Mouse (Mus musculus) Patski (cell line): ENCODE measurements at regions not wholly inside any gene's neighbourhood (a gene's known extent, or its start where the extent isn't known, plus 50 kb on each side); places are given as distances from the start of the nearest gene placed in this dataset.

Experiments
- ATAC-seq: fragments of 100-300 bp; one replicate; pipeline ENCODE4 v1.8.0; 2021
- CTCF ChIA-PET: fragments of 350-600 bp; sonication (Branson Sonifier 250); formaldehyde crosslinking; loops from one replicate; lab custom pipeline; 2022; ENCODE audit warnings: inconsistent platforms; lab: Charles Lee
- POLR2A ChIA-PET: fragments of 350-600 bp; sonication (Branson Sonifier 250); formaldehyde crosslinking; loops from one replicate; lab custom pipeline; 2022; ENCODE audit warnings: antibody characterized with exemption, inconsistent platforms; lab: Charles Lee
- DNase-seq: peaks from one replicate; pipeline ENCODE4 v3.0.0-alpha.2; 2011; ENCODE audit warnings: low read depth, low spot score
- H3K27me3 ChIP-seq: fragments of 371-371 bp; one replicate; pipeline ENCODE4 v1.5.1; 2021
- CTCF ChIP-seq: fragments of 100-300 bp; IDR thresholded peaks from one replicate; pipeline ENCODE4 v1.5.1; 2021
- in situ Hi-C: fragments of 300-500 bp; cut with MboI; formaldehyde crosslinking; loops from 3 replicates; pipeline ENCODE4 v1.11.1; 2018; ENCODE audit warnings: low pct_unique_long_range_greater_than_20kb, mixed read lengths

GRCm38 (mm10) chr5:73864138-73864761 is 204.0 kb downstream of the Usp46 start:
- CTCF ChIA-PET, result interaction anchor here (0.6 to 1.6 kb wide), 8 partner anchors 9 to 432 kb away, joined by 3 to 9 read pairs (median 3); no protein-coding TSS in a partner anchor
- ATAC-seq, result no peak
- in situ Hi-C loops, result no loop called here

GRCm38 (mm10) chr5:73872641-73873421 is 195.4 kb downstream of the Usp46 start:
- no peak for TF ChIP-seq CTCF
- peaks cover 7% of the 10 kb centered on the region for H3K27me3 ChIP-seq
- ChIA-PET POLR2A (interaction anchor here (0.6 to 0.7 kb wide), 2 partner anchors 9 to 328 kb away, joined by 3 read pairs; no protein-coding TSS in a partner anchor), CTCF (interaction anchor here (1.0 kb wide), 1 partner anchor 9 kb away, joined by 3 read pairs; no protein-coding TSS in a partner anchor)
- DNase-seq (no peak), ATAC-seq (no peak)
- in situ Hi-C loops, result no loop called here

More at GRCm38 (mm10) chr5:73864138-73864761, 204.0 kb downstream of the Usp46 start:
- peaks cover 16% of the 10 kb centered on the region for H3K27me3 ChIP-seq
- peak; percentile 72 for TF ChIP-seq CTCF
- POLR2A ChIA-PET, result interaction anchor here (1.3 kb wide), 1 partner anchor 8 kb away, joined by 3 read pairs; no protein-coding TSS in a partner anchor
- DNase-seq, result no peak

GRCm38 (mm10) chr5:73874770-73875169 is 193.5 kb downstream of the Usp46 start:
- H3K27me3 ChIP-seq, result no peaks in the 10 kb centered on the region
- CTCF ChIA-PET, result interaction anchor here (0.7 to 1.5 kb wide), 3 partner anchors 9 to 128 kb away, joined by 3 read pairs; no protein-coding TSS in a partner anchor
- no peak for TF ChIP-seq CTCF
- POLR2A ChIA-PET, result no interaction called here
- DNase-seq (no peak), ATAC-seq (no peak)
- in situ Hi-C loops, result no loop called here

- TF ChIP-seq CTCF, result no peak
- ChIA-PET POLR2A (no interaction called here), CTCF (no interaction called here)
- no peaks in the 10 kb centered on the region for H3K27me3 ChIP-seq
- in situ Hi-C loops, result no loop called here
- DNase-seq, result no peak
- no peak for ATAC-seq
Measured at GRCm38 (mm10) chr5:73875847-73876246, 192.4 kb downstream of the Usp46 start.

GRCm38 (mm10) chr5:73880936-73881335 is 187.3 kb downstream of the Usp46 start:
- DNase-seq, result no peak
- ATAC-seq, result no peak
- no peak for TF ChIP-seq CTCF
- ChIA-PET POLR2A (no interaction called here), CTCF (interaction anchor here (1.2 to 1.8 kb wide), 2 partner anchors 10 to 33 kb away, joined by 3 to 5 read pairs; no protein-coding TSS in a partner anchor)
- no peaks in the 10 kb centered on the region for H3K27me3 ChIP-seq
- in situ Hi-C loops, result no loop called here

- CTCF ChIA-PET, result interaction anchor here (1.2 to 1.8 kb wide), 2 partner anchors 21 to 34 kb away, joined by 3 to 8 read pairs; no protein-coding TSS in a partner anchor
- ATAC-seq, result no peak
Measured at GRCm38 (mm10) chr5:73881941-73882340, 186.3 kb downstream of the Usp46 start.

GRCm38 (mm10) chr5:73884998-73885397 is 183.2 kb downstream of the Usp46 start:
- ChIA-PET POLR2A (no interaction called here), CTCF (interaction anchor here (1.8 kb wide), 1 partner anchor 17 kb away, joined by 4 read pairs; no protein-coding TSS in a partner anchor)
- no peak for DNase-seq
- no peak for ATAC-seq
- in situ Hi-C loops, result no loop called here
- no peaks in the 10 kb centered on the region for H3K27me3 ChIP-seq
- TF ChIP-seq CTCF, result no peak

More at GRCm38 (mm10) chr5:73881941-73882340, 186.3 kb downstream of the Usp46 start:
- no peak for TF ChIP-seq CTCF
- no peaks in the 10 kb centered on the region for H3K27me3 ChIP-seq
- no peak for DNase-seq
- in situ Hi-C loops, result no loop called here
- POLR2A ChIA-PET, result interaction anchor here (0.7 kb wide), 1 partner anchor 22 kb away, joined by 3 read pairs; no protein-coding TSS in a partner anchor

GRCm38 (mm10) chr5:73885691-73886090 is 182.5 kb downstream of the Usp46 start:
- DNase-seq (no peak), ATAC-seq (peak; percentile 49)
- ChIA-PET POLR2A (no interaction called here), CTCF (interaction anchor here (0.9 to 1.8 kb wide), 2 partner anchors 16 to 274 kb away, joined by 4 read pairs; no protein-coding TSS in a partner anchor)
- no peaks in the 10 kb centered on the region for H3K27me3 ChIP-seq
- TF ChIP-seq CTCF, result no peak
- in situ Hi-C loops, result no loop called here

- in situ Hi-C loops, result no loop called here
- TF ChIP-seq CTCF, result no peak
- no peaks in the 10 kb centered on the region for H3K27me3 ChIP-seq
- ATAC-seq, result no peak
- CTCF ChIA-PET, result interaction anchor here (2.1 kb wide), 1 partner anchor 390 kb away, joined by 7 read pairs; no protein-coding TSS in a partner anchor
- POLR2A ChIA-PET, result no interaction called here
- DNase-seq, result no peak
Measured at GRCm38 (mm10) chr5:73887306-73887958, 180.8 kb downstream of the Usp46 start.

GRCm38 (mm10) chr5:73888391-73888790 is 179.8 kb downstream of the Usp46 start:
- no peak for TF ChIP-seq CTCF

More at GRCm38 (mm10) chr5:73888391-73888790, 179.8 kb downstream of the Usp46 start:
- no peak for ATAC-seq
- no peaks in the 10 kb centered on the region for H3K27me3 ChIP-seq
- ChIA-PET CTCF (interaction anchor here (2.1 kb wide), 1 partner anchor 389 kb away, joined by 7 read pairs; no protein-coding TSS in a partner anchor), POLR2A (no interaction called here)
- no peak for DNase-seq
- in situ Hi-C loops, result no loop called here
